Mouse (Mus musculus): ENCODE measurements around the gene Aurka.

Gene Aurka

GRCm38 (mm10) chr2:172370411-172371223, at the start of gene Aurka, which contains the start of gene Cstf1:
Gene Aurka, minus strand, starts transcription at chr2:172370535.
Gene Cstf1, plus strand, starts transcription at chr2:172370681.
- peak; percentile 91 to 92 for DNase-seq (ENCODE audit: low spot score in 2 of 2)

- no peak for DNase-seq (ENCODE audit: low spot score in 2 of 2)
Observed at GRCm38 (mm10) chr2:172418208-172418607, 47.9 kb upstream of the Aurka start.

GRCm38 (mm10) chr2:172416876-172417275, 46.5 kb upstream of the Aurka start:
- no peak for DNase-seq (ENCODE audit: low spot score in 2 of 2)

GRCm38 (mm10) chr2:172416218-172416617, 45.9 kb upstream of the Aurka start:
- DNase-seq (ENCODE audit: low spot score in 2 of 2): no peak

- DNase-seq (ENCODE audit: low spot score in 2 of 2): no peak
Observed at GRCm38 (mm10) chr2:172413894-172414293, 43.6 kb upstream of the Aurka start.

GRCm38 (mm10) chr2:172413273-172413672, 42.9 kb upstream of the Aurka start:
- DNase-seq (ENCODE audit: low spot score in 2 of 2): no peak

- no peak for DNase-seq (ENCODE audit: low spot score in 2 of 2)
Observed at GRCm38 (mm10) chr2:172412454-172412853, 42.1 kb upstream of the Aurka start.

GRCm38 (mm10) chr2:172411091-172411490, 40.8 kb upstream of the Aurka start:
- DNase-seq (ENCODE audit: low spot score in 2 of 2): no peak

- DNase-seq (ENCODE audit: low spot score in 2 of 2): no peak
Observed at GRCm38 (mm10) chr2:172410686-172411085, 40.4 kb upstream of the Aurka start.

- DNase-seq (ENCODE audit: low spot score in 2 of 2): peak in 1 of 2 experiments; percentile 13
Observed at GRCm38 (mm10) chr2:172407499-172407898, 37.2 kb upstream of the Aurka start.

GRCm38 (mm10) chr2:172406173-172406572, 35.8 kb upstream of the Aurka start:
- DNase-seq (ENCODE audit: low spot score in 2 of 2): no peak

GRCm38 (mm10) chr2:172405011-172405410, 34.7 kb upstream of the Aurka start:
- no peak for DNase-seq (ENCODE audit: low spot score in 2 of 2)

- no peak for DNase-seq (ENCODE audit: low spot score in 2 of 2)
Observed at GRCm38 (mm10) chr2:172404239-172404638, 33.9 kb upstream of the Aurka start.

GRCm38 (mm10) chr2:172401116-172401825, 30.9 kb upstream of the Aurka start:
- no peak for DNase-seq (ENCODE audit: low spot score in 2 of 2)

- no peak for DNase-seq (ENCODE audit: low spot score in 2 of 2)
Observed at GRCm38 (mm10) chr2:172399901-172400300, 29.6 kb upstream of the Aurka start.

GRCm38 (mm10) chr2:172395961-172396360, 25.6 kb upstream of the Aurka start:
- no peak for DNase-seq (ENCODE audit: low spot score in 2 of 2)

GRCm38 (mm10) chr2:172394671-172395070, 24.3 kb upstream of the Aurka start:
- DNase-seq (ENCODE audit: low spot score in 2 of 2): no peak

GRCm38 (mm10) chr2:172394052-172394392, 23.7 kb upstream of the Aurka start:
- DNase-seq (ENCODE audit: low spot score in 2 of 2): no peak

GRCm38 (mm10) chr2:172393391-172394051, 23.2 kb upstream of the Aurka start, which contains the start of gene Cass4:
Gene Cass4, plus strand, starts transcription at chr2:172393794.
- peak in 1 of 2 experiments; percentile 39 for DNase-seq (ENCODE audit: low spot score in 2 of 2)

- no peak for DNase-seq (ENCODE audit: low spot score in 2 of 2)
Observed at GRCm38 (mm10) chr2:172392041-172392521, 21.7 kb upstream of the Aurka start.

- no peak for DNase-seq (ENCODE audit: low spot score in 2 of 2)
Observed at GRCm38 (mm10) chr2:172390341-172390740, 20.0 kb upstream of the Aurka start.

- DNase-seq (ENCODE audit: low spot score in 2 of 2): no peak
Observed at GRCm38 (mm10) chr2:172384715-172385114, 14.4 kb upstream of the Aurka start.

Measured in urinary bladder, postnatal 36 days (tissue).